Mouse (Mus musculus): ENCODE data around the gene Amotl1.

The Amotl1 gene

GRCm38 (mm10) chr9:14644956-14645355 lies at the start of gene Amotl1:
Gene Amotl1, minus strand, starts transcription at chr9:14645056.
- POLR2A ChIA-PET, result interaction anchor here (0.6 to 1.4 kb wide), 5 partner anchors 9 to 46 kb away, joined by 3 to 6 read pairs (median 3); no protein-coding TSS in a partner anchor
- CTCF ChIA-PET, result interaction anchor here in 1 of 4 experiments (1.1 kb wide), 1 partner anchor 54 kb away, joined by 4 read pairs; no protein-coding TSS in a partner anchor

GRCm38 (mm10) chr9:14689376-14690108 lies 44.7 kb upstream of the Amotl1 start:
- CTCF ChIA-PET, result interaction anchor here in 3 of 4 experiments (1.2 to 1.6 kb wide), 3 partner anchors 9 kb away, joined by 4 to 9 read pairs (median 5); no protein-coding TSS in a partner anchor
- POLR2A ChIA-PET, result interaction anchor here in 2 of 4 experiments (1.1 to 1.2 kb wide), 3 partner anchors 9 to 18 kb away, joined by 3 read pairs; no protein-coding TSS in a partner anchor

GRCm38 (mm10) chr9:14684363-14684762 lies 39.5 kb upstream of the Amotl1 start:
- CTCF ChIA-PET, result no interaction called here
- POLR2A ChIA-PET, result interaction anchor here in 1 of 4 experiments (1.8 kb wide), 1 partner anchor 9 kb away, joined by 7 read pairs; no protein-coding TSS in a partner anchor

- CTCF ChIA-PET, result interaction anchor here in 2 of 4 experiments (1.0 to 1.4 kb wide), 2 partner anchors 16 to 17 kb away, joined by 4 read pairs; no protein-coding TSS in a partner anchor
- POLR2A ChIA-PET, result interaction anchor here in 1 of 4 experiments (1.2 to 1.8 kb wide), 2 partner anchors 8 to 19 kb away, joined by 3 to 7 read pairs; no protein-coding TSS in a partner anchor
Measured at GRCm38 (mm10) chr9:14682741-14683140, 37.9 kb upstream of the Amotl1 start.

GRCm38 (mm10) chr9:14680584-14680983 lies 35.7 kb upstream of the Amotl1 start:
- ChIA-PET CTCF (interaction anchor here in 2 of 4 experiments (0.9 to 3.4 kb wide), 5 partner anchors 8 to 79 kb away, joined by 3 to 14 read pairs (median 3); no protein-coding TSS in a partner anchor), POLR2A (interaction anchor here in 3 of 4 experiments (0.6 to 1.6 kb wide), 9 partner anchors 8 to 180 kb away, joined by 3 to 7 read pairs (median 5); partner anchors contain the start of genes Cwc15 (in 1 of the 3) and Kdm4d (in 1 of the 3))

GRCm38 (mm10) chr9:14675707-14676691 lies 31.1 kb upstream of the Amotl1 start:
- ChIA-PET CTCF (interaction anchor here in 2 of 4 experiments (0.7 to 1.5 kb wide), 5 partner anchors 20 to 591 kb away, joined by 3 to 7 read pairs (median 3); no protein-coding TSS in a partner anchor), POLR2A (interaction anchor here (0.6 to 4.4 kb wide), 22 partner anchors 8 to 825 kb away, joined by 3 to 23 read pairs (median 4); partner anchors contain the start of genes Cwc15 (in 1 of the 4) and Kdm4d (in 1 of the 4))

GRCm38 (mm10) chr9:14674506-14674905 lies 29.6 kb upstream of the Amotl1 start:
- POLR2A ChIA-PET, result interaction anchor here in 3 of 4 experiments (0.6 to 4.5 kb wide), 7 partner anchors 9 to 388 kb away, joined by 3 to 23 read pairs (median 7); no protein-coding TSS in a partner anchor

GRCm38 (mm10) chr9:14673109-14673508 lies 28.3 kb upstream of the Amotl1 start:
- POLR2A ChIA-PET, result interaction anchor here in 2 of 4 experiments (0.6 to 4.5 kb wide), 6 partner anchors 8 to 32 kb away, joined by 3 to 19 read pairs (median 4); no protein-coding TSS in a partner anchor
- CTCF ChIA-PET, result interaction anchor here in 2 of 4 experiments (0.7 to 1.0 kb wide), 2 partner anchors 26 to 612 kb away, joined by 3 read pairs; no protein-coding TSS in a partner anchor

More at GRCm38 (mm10) chr9:14674506-14674905, 29.6 kb upstream of the Amotl1 start:
- CTCF ChIA-PET, result interaction anchor here in 2 of 4 experiments (0.8 to 0.9 kb wide), 2 partner anchors 20 to 151 kb away, joined by 3 to 4 read pairs; no protein-coding TSS in a partner anchor

GRCm38 (mm10) chr9:14671965-14672364 lies 27.1 kb upstream of the Amotl1 start:
- POLR2A ChIA-PET, result interaction anchor here in 3 of 4 experiments (0.6 to 4.5 kb wide), 8 partner anchors 9 to 37 kb away, joined by 3 to 19 read pairs (median 3); partner anchors contain the start of gene Amotl1 (in 1 of the 3)
- CTCF ChIA-PET, result interaction anchor here in 1 of 4 experiments (0.8 to 1.4 kb wide), 2 partner anchors 8 to 26 kb away, joined by 3 to 4 read pairs; no protein-coding TSS in a partner anchor

GRCm38 (mm10) chr9:14668382-14668781 lies 23.5 kb upstream of the Amotl1 start:
- ChIA-PET CTCF (interaction anchor here in 1 of 4 experiments (1.0 kb wide), 1 partner anchor 14 kb away, joined by 3 read pairs; no protein-coding TSS in a partner anchor), POLR2A (interaction anchor here in 1 of 4 experiments (1.1 kb wide), 1 partner anchor 15 kb away, joined by 3 read pairs; no protein-coding TSS in a partner anchor)

- CTCF ChIA-PET, result no interaction called here
- POLR2A ChIA-PET, result interaction anchor here in 2 of 4 experiments (0.6 to 1.2 kb wide), 2 partner anchors 12 to 165 kb away, joined by 3 to 5 read pairs; partner anchors contain the start of gene Cwc15 (in 1 of the 2)
Measured at GRCm38 (mm10) chr9:14666071-14666470, 21.2 kb upstream of the Amotl1 start.

- ChIA-PET CTCF (interaction anchor here in 2 of 4 experiments (0.7 to 1.5 kb wide), 5 partner anchors 9 to 315 kb away, joined by 3 to 9 read pairs (median 3); no protein-coding TSS in a partner anchor), POLR2A (interaction anchor here in 3 of 4 experiments (0.9 to 4.7 kb wide), 13 partner anchors 8 to 163 kb away, joined by 3 to 23 read pairs (median 6); partner anchors contain the start of genes Cwc15 (in 2 of the 3) and Kdm4d (in 2 of the 3))
Measured at GRCm38 (mm10) chr9:14663591-14663990, 18.7 kb upstream of the Amotl1 start.

GRCm38 (mm10) chr9:14662876-14663275 lies 18.0 kb upstream of the Amotl1 start:
- ChIA-PET POLR2A (interaction anchor here in 3 of 4 experiments (0.9 to 4.7 kb wide), 18 partner anchors 9 to 489 kb away, joined by 3 to 23 read pairs (median 6); partner anchors contain the start of genes Cwc15 (in 2 of the 3), Kdm4d (in 2 of the 3) and Amotl1 (in 1 of the 3)), CTCF (interaction anchor here in 2 of 4 experiments (0.7 to 1.5 kb wide), 5 partner anchors 8 to 314 kb away, joined by 3 to 9 read pairs (median 4); no protein-coding TSS in a partner anchor)

GRCm38 (mm10) chr9:14662138-14662537 lies 17.3 kb upstream of the Amotl1 start:
- ChIA-PET CTCF (interaction anchor here in 1 of 4 experiments (1.5 kb wide), 2 partner anchors 19 to 37 kb away, joined by 4 to 9 read pairs; no protein-coding TSS in a partner anchor), POLR2A (interaction anchor here in 3 of 4 experiments (0.5 to 4.7 kb wide), 18 partner anchors 10 to 488 kb away, joined by 3 to 23 read pairs (median 6); partner anchors contain the start of genes Cwc15 (in 2 of the 3), Kdm4d (in 2 of the 3) and Amotl1 (in 1 of the 3))

GRCm38 (mm10) chr9:14657926-14658325 lies 13.1 kb upstream of the Amotl1 start:
- POLR2A ChIA-PET, result no interaction called here
- CTCF ChIA-PET, result interaction anchor here in 1 of 4 experiments (0.6 kb wide), 1 partner anchor 16 kb away, joined by 5 read pairs; no protein-coding TSS in a partner anchor

- CTCF ChIA-PET, result interaction anchor here (0.5 to 3.5 kb wide), 17 partner anchors 9 to 130 kb away, joined by 3 to 16 read pairs (median 4); no protein-coding TSS in a partner anchor
- POLR2A ChIA-PET, result interaction anchor here in 3 of 4 experiments (0.6 to 1.4 kb wide), 5 partner anchors 12 to 130 kb away, joined by 3 to 7 read pairs (median 3); no protein-coding TSS in a partner anchor
Measured at GRCm38 (mm10) chr9:14654010-14654409, 9.2 kb upstream of the Amotl1 start.

Data from embryonic stem cell, embryonic (primary cell).